Mouse (Mus musculus): ENCODE results near the gene Scml4. TPM values are rescaled to one million over a fixed set of nuclear protein-coding genes. Genes with fewer than 3 reads are reported as not detected.

Scml4 gene
- polyA plus RNA-seq, 1 experiment from 2014 or later = 7.1 TPM

- peaks cover 62% of the 10 kb centered on the region for H3K4me1 ChIP-seq (replicated peaks)
- WGBS = 35% methylated on average over 31 of the region's 31 CpGs
- peak overlapping the region; percentile 55 for H3K4me2 ChIP-seq
Measured at GRCm38 (mm10) chr10:42863621-42864391, 3.6 kb downstream of the Scml4 start.

GRCm38 (mm10) chr10:42864696-42865095 is 4.5 kb downstream of the Scml4 start:
- Histone ChIP-seq H3K27me3 (0 out of 2 replicates have a peak, but pooled peaks cover 13% of the 10 kb centered on the region), H3K4me3 (no peak overlapping the region), H3K27ac (peak overlapping the region; percentile 62; the same call in 1 of the 2 replicates), H3K36me3 (no peaks in the 10 kb centered on the region), H3K9me3 (no peaks in the 10 kb centered on the region), H3K9ac (no peak overlapping the region), H3K4me2 (no peak overlapping the region), H3K4me1 (replicated peaks) (peaks cover 54% of the 10 kb centered on the region)
- WGBS = 51% methylated on average over 5 of the region's 5 CpGs
- no peak for ATAC-seq (ENCODE audit: low FRiP score)

More at GRCm38 (mm10) chr10:42863621-42864391, 3.6 kb downstream of the Scml4 start:
- peak overlapping the region; percentile 62 for H3K27ac ChIP-seq
- H3K9ac ChIP-seq = peak overlapping the region; percentile 46; the same call in 1 of the 2 replicates
- H3K27me3 ChIP-seq = 0 out of 2 replicates have a peak, but pooled peaks cover 13% of the 10 kb centered on the region
- peak; percentile 30; the same call in 1 of the 2 replicates for ATAC-seq (ENCODE audit: low FRiP score)
- no peaks in the 10 kb centered on the region for H3K9me3 ChIP-seq
- H3K4me3 ChIP-seq = peak overlapping the region; percentile 29
- H3K36me3 ChIP-seq = no peaks in the 10 kb centered on the region

GRCm38 (mm10) chr10:42868416-42868815 is 8.2 kb downstream of the Scml4 start:
- Histone ChIP-seq H3K4me1 (replicated peaks) (peaks cover 41% of the 10 kb centered on the region), H3K4me2 (no peak overlapping the region), H3K9me3 (no peaks in the 10 kb centered on the region), H3K9ac (no peak overlapping the region), H3K27me3 (0 out of 2 replicates have a peak, but pooled peaks cover 6% of the 10 kb centered on the region), H3K27ac (no peak overlapping the region), H3K36me3 (no peaks in the 10 kb centered on the region), H3K4me3 (no peak overlapping the region)
- 90% methylated on average over 9 of the region's 9 CpGs for WGBS
- no peak for ATAC-seq (ENCODE audit: low FRiP score)

- 86% methylated on average over 6 of the region's 6 CpGs for WGBS
- Histone ChIP-seq H3K4me3 (no peak overlapping the region), H3K4me2 (no peak overlapping the region), H3K9ac (no peak overlapping the region), H3K27ac (no peak overlapping the region), H3K9me3 (no peaks in the 10 kb centered on the region), H3K4me1 (replicated peaks) (peaks cover 31% of the 10 kb centered on the region), H3K36me3 (no peaks in the 10 kb centered on the region), H3K27me3 (0 out of 2 replicates have a peak, but pooled peaks cover 6% of the 10 kb centered on the region)
- no peak for ATAC-seq (ENCODE audit: low FRiP score)
Measured at GRCm38 (mm10) chr10:42869467-42869866, 9.3 kb downstream of the Scml4 start.

GRCm38 (mm10) chr10:42872269-42873010 is 12.3 kb downstream of the Scml4 start:
- no peaks in the 10 kb centered on the region for H3K36me3 ChIP-seq
- peak overlapping the region; percentile 32; the same call in 1 of the 2 replicates for H3K27ac ChIP-seq
- H3K4me3 ChIP-seq = no peak overlapping the region
- 71% methylated on average over 15 of the region's 15 CpGs for WGBS
- 0 out of 2 replicates have a peak, but pooled peaks have one; percentile 43 for ATAC-seq (ENCODE audit: low FRiP score)
- no peak overlapping the region for H3K4me2 ChIP-seq
- no peak overlapping the region for H3K9ac ChIP-seq
- H3K4me1 ChIP-seq (replicated peaks) = peaks cover 15% of the 10 kb centered on the region
- no peaks in the 10 kb centered on the region for H3K9me3 ChIP-seq
- H3K27me3 ChIP-seq = 0 out of 2 replicates have a peak, but pooled peaks cover 2% of the 10 kb centered on the region

GRCm38 (mm10) chr10:42873077-42873595 is 13.0 kb downstream of the Scml4 start:
- Histone ChIP-seq H3K4me1 (replicated peaks) (peaks cover 14% of the 10 kb centered on the region), H3K27me3 (0 out of 2 replicates have a peak, but pooled peaks cover 2% of the 10 kb centered on the region), H3K27ac (no peak overlapping the region), H3K36me3 (no peaks in the 10 kb centered on the region), H3K9ac (no peak overlapping the region), H3K4me3 (no peak overlapping the region), H3K4me2 (no peak overlapping the region), H3K9me3 (no peaks in the 10 kb centered on the region)
- 86% methylated on average over 7 of the region's 7 CpGs for WGBS
- 0 out of 2 replicates have a peak, but pooled peaks have one; percentile 38 for ATAC-seq (ENCODE audit: low FRiP score)

- ATAC-seq (ENCODE audit: low FRiP score) = no peak
- Histone ChIP-seq H3K9ac (no peak overlapping the region), H3K36me3 (no peaks in the 10 kb centered on the region), H3K4me3 (no peak overlapping the region), H3K27me3 (no peaks in the 10 kb centered on the region), H3K27ac (no peak overlapping the region), H3K9me3 (no peaks in the 10 kb centered on the region), H3K4me1 (replicated peaks) (peaks cover 17% of the 10 kb centered on the region), H3K4me2 (no peak overlapping the region)
- WGBS = 78% methylated on average over 5 of the region's 5 CpGs
Measured at GRCm38 (mm10) chr10:42876172-42876571, 16.0 kb downstream of the Scml4 start.

- no peak overlapping the region for H3K27ac ChIP-seq
- H3K4me1 ChIP-seq (replicated peaks) = peaks cover 3% of the 10 kb centered on the region; the same call in 1 of the 2 replicates
- ATAC-seq (ENCODE audit: low FRiP score) = no peak; the same call in 1 of the 2 replicates
- H3K4me3 ChIP-seq = no peak overlapping the region
- no peaks in the 10 kb centered on the region for H3K36me3 ChIP-seq
- H3K27me3 ChIP-seq = no peaks in the 10 kb centered on the region
- no peak overlapping the region for H3K4me2 ChIP-seq
- no peak overlapping the region for H3K9ac ChIP-seq
- 70% methylated on average over 5 of the region's 5 CpGs for WGBS
- no peaks in the 10 kb centered on the region for H3K9me3 ChIP-seq
Measured at GRCm38 (mm10) chr10:42879269-42879681, 19.1 kb downstream of the Scml4 start.

- Histone ChIP-seq H3K4me1 (replicated peaks) (peaks cover 3% of the 10 kb centered on the region; the same call in 1 of the 2 replicates), H3K4me3 (no peak overlapping the region), H3K4me2 (no peak overlapping the region), H3K9me3 (no peaks in the 10 kb centered on the region), H3K27me3 (0 out of 2 replicates have a peak, but pooled peaks cover 3% of the 10 kb centered on the region), H3K9ac (no peak overlapping the region), H3K27ac (no peak overlapping the region), H3K36me3 (no peaks in the 10 kb centered on the region)
- WGBS = 86% methylated on average over 5 of the region's 5 CpGs
- no peak for ATAC-seq (ENCODE audit: low FRiP score)
Measured at GRCm38 (mm10) chr10:42879682-42880081, 19.5 kb downstream of the Scml4 start.

GRCm38 (mm10) chr10:42887040-42887439 is 26.9 kb downstream of the Scml4 start:
- Histone ChIP-seq H3K4me2 (no peak overlapping the region), H3K4me1 (replicated peaks) (0 out of 2 replicates have a peak, but pooled peaks cover 4% of the 10 kb centered on the region), H3K4me3 (no peak overlapping the region), H3K9me3 (no peaks in the 10 kb centered on the region), H3K36me3 (no peaks in the 10 kb centered on the region), H3K9ac (no peak overlapping the region), H3K27ac (no peak overlapping the region), H3K27me3 (peaks cover 4% of the 10 kb centered on the region; the same call in 1 of the 2 replicates)
- WGBS = 5% methylated on average over 6 of the region's 6 CpGs
- no peak for ATAC-seq (ENCODE audit: low FRiP score)

- WGBS = 91% methylated on average over 5 of the region's 5 CpGs
- H3K9ac ChIP-seq = no peak overlapping the region
- H3K27ac ChIP-seq = no peak overlapping the region
- no peaks in the 10 kb centered on the region for H3K9me3 ChIP-seq
- peaks cover 4% of the 10 kb centered on the region; the same call in 1 of the 2 replicates for H3K27me3 ChIP-seq
- H3K36me3 ChIP-seq = no peaks in the 10 kb centered on the region
- ATAC-seq (ENCODE audit: low FRiP score) = no peak
- H3K4me1 ChIP-seq (replicated peaks) = 0 out of 2 replicates have a peak, but pooled peaks cover 4% of the 10 kb centered on the region
- no peak overlapping the region for H3K4me2 ChIP-seq
- no peak overlapping the region for H3K4me3 ChIP-seq
Measured at GRCm38 (mm10) chr10:42888241-42888640, 28.1 kb downstream of the Scml4 start.

GRCm38 (mm10) chr10:42890365-42890764 is 30.2 kb downstream of the Scml4 start:
- no peak overlapping the region for H3K27ac ChIP-seq
- peaks cover 3% of the 10 kb centered on the region; the same call in 1 of the 2 replicates for H3K27me3 ChIP-seq
- H3K9ac ChIP-seq = no peak overlapping the region
- no peak overlapping the region for H3K4me2 ChIP-seq
- no peak for ATAC-seq (ENCODE audit: low FRiP score)
- 0 out of 2 replicates have a peak, but pooled peaks cover 13% of the 10 kb centered on the region for H3K4me1 ChIP-seq (replicated peaks)
- no peaks in the 10 kb centered on the region for H3K9me3 ChIP-seq
- WGBS = 58% methylated on average over 4 of the region's 4 CpGs
- H3K4me3 ChIP-seq = no peak overlapping the region
- no peaks in the 10 kb centered on the region for H3K36me3 ChIP-seq
